ENCODE assay signal across 12 mouse cellular contexts in genomic region chr2:180726658-180727442, GRCm38 (mm10). TPM values are rescaled to one million over a fixed set of nuclear protein-coding genes. Genes with fewer than 3 reads are reported as not detected.
DNase-seq lines count a peak whose midpoint lies in the region; ATAC-seq and TF ChIP-seq lines count a peak whose summit lies in the region.
"Had no signal": no experiment of that assay in that cellular context is flagged by ENCODE, and none has a peak within 500 bp of the region (broad histone marks: within the 10 kb centered on the region; RNA-seq: fewer than 3 reads in every experiment).

No protein-coding gene starts in this region.

- no peak for TF ChIP-seq CTCF in stomach, postnatal 0 days (IDR thresholded peaks at IDR 0.05; ENCODE audit: low read depth)

- WGBS in stomach, embryonic 16.5 days, result 54% methylated on average over 6 of the region's 6 CpGs
- WGBS in stomach, postnatal 0 days, result 60% methylated on average over 6 of the region's 6 CpGs

- H3K27me3 ChIP-seq in stomach, embryonic 16.5 days (ENCODE audit: control insufficient read depth, insufficient read depth, low read length), result no peaks in the 10 kb centered on the region
- H3K27me3 ChIP-seq in stomach, postnatal 0 days (ENCODE audit: control insufficient read depth, insufficient read depth, low read length), result no peaks in the 10 kb centered on the region
- H3K27me3 ChIP-seq: embryonic facial prominence, embryonic 13.5 days had no signal

- DNase-seq in stomach, postnatal 0 days (ENCODE audit: low spot score), result no peak
- DNase-seq in liver, result peak; percentile 34
- peak; percentile 80 for DNase-seq in naive thymus-derived CD4-positive, alpha-beta T cell, adult 2 months (ENCODE audit: low read depth)
- no peak for DNase-seq in testis, postnatal 14 days (ENCODE audit: low spot score)
- no peak for DNase-seq in right cerebral cortex, postnatal 14 days
- no peak for DNase-seq in gastrocnemius, postnatal 10 days
- no peak for DNase-seq in right cerebral cortex, postnatal 4 days

- peaks cover 21% of the 10 kb centered on the region for H3K4me1 ChIP-seq in stomach, embryonic 16.5 days (ENCODE audit: control insufficient read depth, insufficient read depth, low read length)
- H3K4me1 ChIP-seq in stomach, postnatal 0 days (replicated peaks; ENCODE audit: control insufficient read depth, insufficient read depth), result no peaks in the 10 kb centered on the region; the same call in 1 of the 2 replicates

- no peak for TF ChIP-seq EP300 in stomach, postnatal 0 days (optimal IDR thresholded peaks at IDR 0.05)

- H3K36me3 ChIP-seq in stomach, embryonic 16.5 days (ENCODE audit: control insufficient read depth, insufficient read depth, low read length), result peaks cover 5% of the 10 kb centered on the region; the same call in 1 of the 2 replicates
- H3K36me3 ChIP-seq in stomach, postnatal 0 days (ENCODE audit: control insufficient read depth, insufficient read depth, low read length), result peaks cover 6% of the 10 kb centered on the region; the same call in 1 of the 2 replicates

- no peak overlapping the region for H3K4me3 ChIP-seq in stomach, embryonic 16.5 days (replicated peaks; ENCODE audit: low read length)
- no peak overlapping the region for H3K4me3 ChIP-seq in stomach, postnatal 0 days (ENCODE audit: low read depth, low read length)
- H3K4me3 ChIP-seq: embryonic facial prominence, embryonic 13.5 days; limb, embryonic 15.5 days had no signal

- H3K4me2 ChIP-seq in stomach, embryonic 16.5 days (ENCODE audit: low read depth, low read length), result no peak overlapping the region
- H3K4me2 ChIP-seq in stomach, postnatal 0 days (replicated peaks; ENCODE audit: low read depth), result no peak overlapping the region
- H3K4me2 ChIP-seq: embryonic facial prominence, embryonic 13.5 days; heart, embryonic 11.5 days; limb, embryonic 15.5 days had no signal

- ATAC-seq in stomach, embryonic 16.5 days (ENCODE audit: insufficient read depth, low FRiP score), result no peak
- ATAC-seq in stomach, postnatal 0 days (ENCODE audit: low FRiP score, low TSS enrichment), result no peak

- H3K9me3 ChIP-seq in stomach, embryonic 16.5 days (replicated peaks; ENCODE audit: control insufficient read depth, low read length), result no peaks in the 10 kb centered on the region
- H3K9me3 ChIP-seq in stomach, postnatal 0 days (ENCODE audit: control insufficient read depth, low read length), result no peaks in the 10 kb centered on the region
- H3K9me3 ChIP-seq: embryonic facial prominence, embryonic 13.5 days; limb, embryonic 15.5 days had no signal

- H3K9ac ChIP-seq in stomach, embryonic 16.5 days (ENCODE audit: low read length), result no peak overlapping the region
- H3K9ac ChIP-seq in stomach, postnatal 0 days (ENCODE audit: low read length), result no peak overlapping the region
- H3K9ac ChIP-seq: embryonic facial prominence, embryonic 13.5 days; limb, embryonic 15.5 days had no signal

- H3K27ac ChIP-seq in stomach, embryonic 16.5 days (ENCODE audit: low read length), result 0 out of 2 replicates have a peak overlapping the region, but pooled peaks have one; percentile 15
- no peak overlapping the region for H3K27ac ChIP-seq in stomach, postnatal 0 days (replicated peaks)
- H3K27ac ChIP-seq: embryonic facial prominence, embryonic 13.5 days; limb, embryonic 15.5 days had no signal

RNA-seq across cellular contexts. Expression of gene Slc17a9, which starts 1.8 kb away (rescaled TPM):
- polyA plus RNA-seq in stomach, embryonic 16.5 days (2015; fragmentation: Nextera tagmentation; extraction: Ambion mirVana), result 4.9 and 5.1 TPM in 2 replicates
- 3.0 and 3.6 TPM in 2 replicates for polyA plus RNA-seq in stomach, postnatal 0 days (2015; fragmentation: Nextera tagmentation; extraction: Ambion mirVana)
- total RNA-seq in gastrocnemius, postnatal 10 days (2021), result 1 to 10 TPM in 1 of 2 experiments, under 1 TPM in 1; 0.52 to 1.8 TPM

RNA-seq across cellular contexts. Expression of gene Gid8, which starts 16.9 kb away (rescaled TPM):
- 60.7 and 65.8 TPM in 2 replicates for polyA plus RNA-seq in stomach, embryonic 16.5 days (2015; fragmentation: Nextera tagmentation; extraction: Ambion mirVana)
- 59.6 and 60.7 TPM in 2 replicates for polyA plus RNA-seq in stomach, postnatal 0 days (2015; fragmentation: Nextera tagmentation; extraction: Ambion mirVana)
- total RNA-seq in gastrocnemius, postnatal 10 days (2021), result 10 to 100 TPM; 50.4 to 51.6 TPM

RNA-seq across cellular contexts. Expression of gene Dido1, which starts 17.1 kb away (rescaled TPM):
- polyA plus RNA-seq in stomach, embryonic 16.5 days (2015; fragmentation: Nextera tagmentation; extraction: Ambion mirVana), result 23.9 and 26.7 TPM in 2 replicates
- 7.4 and 9.7 TPM in 2 replicates for polyA plus RNA-seq in stomach, postnatal 0 days (2015; fragmentation: Nextera tagmentation; extraction: Ambion mirVana)
- total RNA-seq in gastrocnemius, postnatal 10 days (2021), result 10 to 100 TPM; 21.4 to 32.2 TPM

RNA-seq across cellular contexts. Expression of gene Bhlhe23, which starts 49.9 kb away (rescaled TPM):
- not detected in 2 replicates for polyA plus RNA-seq in stomach, embryonic 16.5 days (2015; fragmentation: Nextera tagmentation; extraction: Ambion mirVana)
- polyA plus RNA-seq in stomach, postnatal 0 days (2015; fragmentation: Nextera tagmentation; extraction: Ambion mirVana), result not detected in 2 replicates
- not detected for total RNA-seq in gastrocnemius, postnatal 10 days (2021)
- polyA plus RNA-seq: embryonic facial prominence, embryonic 13.5 days; heart, embryonic 11.5 days; large intestine, adult 2 months; limb, embryonic 15.5 days had no signal

Comparison
In these comparisons a context has a peak if more than half of its experiments do, and no peak if none do; other contexts are left out.
1. DNase-seq: peak in liver (single experiment) and naive thymus-derived CD4-positive, alpha-beta T cell, adult 2 months (single experiment); none in stomach, postnatal 0 days (single experiment), testis, postnatal 14 days (single experiment), right cerebral cortex, postnatal 14 days (single experiment), gastrocnemius, postnatal 10 days (single experiment) and right cerebral cortex, postnatal 4 days (single experiment).